Mouse (Mus musculus) fibroblast of lung, adult 2 months (primary cell): ENCODE measurements around the gene Msgn1.

Experiments
- DNase-seq: peaks from one replicate; pipeline ENCODE4 v3.0.0-alpha.2; 2011; ENCODE audit warnings: low read depth

Msgn1 gene

GRCm38 (mm10) chr12:11198551-11198950, 10.2 kb downstream of the Msgn1 start:
- no peak for DNase-seq

GRCm38 (mm10) chr12:11198026-11198425, 10.7 kb downstream of the Msgn1 start:
- no peak for DNase-seq

GRCm38 (mm10) chr12:11196830-11197229, 11.9 kb downstream of the Msgn1 start:
- no peak for DNase-seq

GRCm38 (mm10) chr12:11196142-11196597, 12.6 kb downstream of the Msgn1 start:
- no peak for DNase-seq

- no peak for DNase-seq
These were observed 13.7 kb downstream of the Msgn1 start for GRCm38 (mm10) chr12:11195031-11195430.

GRCm38 (mm10) chr12:11178486-11179154, 30.2 kb downstream of the Msgn1 start:
- DNase-seq = peak; percentile 48

GRCm38 (mm10) chr12:11177408-11178394, 31.1 kb downstream of the Msgn1 start:
- DNase-seq = no peak

GRCm38 (mm10) chr12:11158670-11159069, 50.1 kb downstream of the Msgn1 start:
- DNase-seq = no peak
